Mouse (Mus musculus): ENCODE results near the gene Rbfox2.
"Not testable (repeated sequence)": the region's sequence is repeated elsewhere in the genome, so short reads cannot be mapped to it uniquely, and the experiment has no call there.

Gene Rbfox2

DNA sequence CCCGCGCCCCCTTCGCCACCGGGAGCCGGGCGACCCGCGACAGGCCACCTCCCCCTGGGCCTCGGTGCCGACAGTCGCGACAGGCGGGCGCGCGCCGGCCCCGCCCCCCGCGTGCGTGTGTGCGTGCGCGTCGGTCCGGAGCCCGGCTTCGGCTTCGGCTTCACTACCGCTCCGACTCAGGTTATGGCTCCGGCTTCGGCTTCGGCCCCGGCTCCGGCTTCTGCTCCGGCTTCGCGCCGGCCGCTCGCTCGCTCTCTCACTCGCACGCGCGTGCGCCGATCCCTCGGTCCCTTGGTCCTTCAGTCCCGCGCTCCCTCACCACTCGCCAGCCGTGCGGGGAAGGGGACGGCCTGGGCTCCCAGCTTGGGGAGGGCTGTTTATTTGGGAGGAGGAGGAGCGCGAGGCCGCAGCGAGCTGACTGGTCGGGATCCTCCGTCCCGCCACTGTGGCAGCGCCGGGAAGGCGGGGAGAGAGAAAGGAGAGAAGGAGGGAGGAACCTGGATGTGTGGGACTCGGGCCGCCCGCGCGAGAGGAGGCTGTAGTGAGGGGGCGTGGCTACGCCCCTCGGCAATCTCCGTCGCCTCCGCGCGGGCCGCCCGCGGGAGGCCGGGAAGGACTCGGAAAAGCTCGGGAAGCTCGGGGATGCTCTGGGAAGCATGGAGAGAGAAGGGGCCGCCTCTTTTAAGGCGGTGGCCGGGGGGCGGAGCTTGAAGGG, at the start of gene Rbfox2:
Gene Rbfox2, minus strand, starts transcription at position 458 of the 715 bp plus-strand sequence.
- DNase-seq, result peak; percentile 90

DNA sequence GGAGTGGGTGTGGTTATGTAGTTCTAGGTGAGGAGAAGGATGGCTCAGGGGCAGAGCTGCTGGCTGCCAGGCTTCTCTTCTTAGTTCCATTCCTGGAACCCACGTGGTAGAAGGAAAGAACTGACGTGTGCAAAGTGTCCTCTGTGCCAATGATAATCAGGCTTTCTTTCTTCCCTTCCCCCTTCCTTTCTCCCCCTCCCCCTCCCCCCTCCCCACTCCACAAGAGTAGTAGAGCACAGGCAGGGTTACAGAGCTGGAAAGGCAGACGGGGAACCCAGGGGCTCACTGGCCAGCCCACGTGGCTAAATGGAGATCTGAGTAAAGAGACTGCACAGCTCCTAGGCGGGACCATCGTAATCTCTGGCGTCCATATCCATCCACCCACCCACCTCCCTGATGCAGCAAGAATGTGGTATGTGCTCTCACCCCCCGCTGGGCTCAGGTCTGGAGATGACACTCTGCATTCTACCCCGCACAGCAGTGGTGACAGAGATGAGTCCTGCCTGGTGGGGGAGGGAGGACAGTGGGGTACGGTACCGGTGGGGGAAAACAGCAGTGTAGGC, 49.5 kb upstream of the Rbfox2 start:
- DNase-seq, result peak; percentile 79

DNA sequence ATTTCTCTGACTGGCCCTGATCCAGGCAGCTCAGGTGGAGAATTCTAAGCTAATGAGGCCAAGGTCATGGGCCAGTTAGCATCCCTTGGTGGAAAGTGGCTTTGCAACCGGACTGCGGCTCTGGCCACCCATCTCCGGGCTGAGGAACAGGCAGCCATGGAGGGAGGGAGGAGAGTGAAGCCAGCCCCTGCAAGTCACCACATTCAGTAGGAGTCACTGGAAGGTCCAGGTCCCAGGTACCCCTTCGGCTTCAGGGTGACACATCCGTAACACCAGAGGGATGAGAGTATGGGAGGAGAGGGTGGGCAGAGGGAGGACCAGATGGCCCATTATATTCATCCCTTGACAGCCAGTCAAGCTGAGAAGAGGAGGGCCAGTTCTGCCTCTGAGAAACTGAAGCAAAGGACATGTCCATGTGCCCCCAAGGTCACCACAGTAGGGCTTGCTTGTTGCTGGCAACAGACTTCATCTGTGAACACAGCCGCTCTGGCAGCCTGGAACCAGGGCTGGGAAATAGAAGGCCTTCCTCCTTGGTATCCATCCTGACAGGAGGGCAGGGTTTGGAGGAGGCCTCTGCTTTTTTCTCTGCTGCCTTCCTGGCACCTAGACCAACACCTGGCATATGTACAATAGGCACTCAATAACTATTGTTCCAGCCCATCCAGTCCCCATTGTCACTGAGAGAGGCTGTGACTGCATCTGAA, 48.2 kb upstream of the Rbfox2 start:
- DNase-seq, result no peak

DNA sequence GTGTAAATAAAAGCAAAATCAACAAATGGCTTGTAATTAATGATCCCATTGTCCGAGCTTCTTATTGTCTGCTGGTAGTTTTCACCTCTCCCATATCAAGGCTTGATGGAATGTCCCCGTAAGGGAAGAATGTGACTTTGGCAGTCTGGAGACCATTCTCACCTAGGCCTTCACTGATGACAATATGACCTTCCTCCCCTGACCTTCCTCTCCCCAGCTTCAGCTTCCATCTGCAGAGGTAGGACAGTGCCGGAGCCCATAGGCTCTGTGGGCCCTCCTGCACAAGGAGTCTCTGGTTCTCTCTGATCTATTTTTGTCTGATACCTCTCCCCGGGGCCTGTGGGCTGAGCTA, 47.7 kb upstream of the Rbfox2 start:
- DNase-seq, result no peak

DNA sequence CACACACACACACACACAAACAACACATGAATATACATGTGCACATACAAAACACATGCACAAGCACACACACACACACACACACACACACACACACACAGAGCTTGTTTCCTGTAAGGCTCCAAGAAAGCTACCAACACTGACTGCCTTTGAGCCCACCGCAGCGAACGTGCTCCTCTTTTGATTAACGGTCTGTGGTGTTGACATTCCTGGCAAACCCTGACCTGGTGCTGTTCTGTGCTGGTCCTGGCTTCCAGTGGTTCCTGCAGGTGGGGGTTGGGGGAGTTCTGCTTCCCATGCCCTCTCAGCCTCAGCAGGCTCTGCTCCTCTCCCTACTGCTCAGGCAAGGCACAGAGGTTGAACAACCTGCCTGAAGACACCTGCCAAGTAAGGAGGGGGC, 47.0 kb upstream of the Rbfox2 start:
- DNase-seq, result no peak

DNA sequence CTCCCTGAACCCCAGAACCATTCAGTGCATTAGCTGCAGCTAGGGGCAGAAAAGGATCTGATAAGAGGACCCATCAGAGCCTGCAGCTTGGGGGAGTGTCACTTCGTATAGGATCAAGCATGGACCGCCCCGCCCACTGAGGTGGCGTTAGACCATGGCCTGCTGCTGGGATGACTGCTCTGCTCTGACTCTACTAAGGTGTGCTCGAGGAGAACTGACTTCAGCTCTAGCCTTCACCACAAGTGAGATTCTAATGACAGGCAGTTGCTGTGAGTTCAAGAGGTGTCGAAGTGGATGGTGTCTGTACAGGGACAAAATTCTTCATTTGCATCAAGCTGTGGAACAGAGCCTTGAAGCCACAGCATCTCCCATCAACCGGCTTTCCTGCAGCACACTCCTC, 46.1 kb upstream of the Rbfox2 start:
- no peak for DNase-seq

DNA sequence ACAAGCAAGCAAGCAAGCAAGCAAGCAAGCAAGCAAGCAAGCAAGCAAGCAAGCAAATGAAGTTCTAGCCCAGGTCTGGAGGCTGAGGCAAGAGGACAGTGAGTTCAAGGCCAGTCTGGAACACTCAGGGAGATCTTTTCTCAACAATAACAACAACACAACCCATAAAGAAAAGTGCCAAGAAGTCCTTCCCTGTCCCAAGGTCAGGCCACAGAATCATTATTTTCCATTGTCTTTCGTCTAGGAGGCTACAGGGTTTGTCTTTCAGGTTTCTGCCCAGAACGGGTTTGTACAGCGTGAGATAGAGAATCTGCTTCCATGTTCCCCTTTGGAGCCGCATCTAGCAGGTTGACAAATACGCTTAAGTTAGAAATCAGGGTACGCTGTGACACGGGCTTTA, 43.3 kb upstream of the Rbfox2 start:
- no peak for DNase-seq

DNA sequence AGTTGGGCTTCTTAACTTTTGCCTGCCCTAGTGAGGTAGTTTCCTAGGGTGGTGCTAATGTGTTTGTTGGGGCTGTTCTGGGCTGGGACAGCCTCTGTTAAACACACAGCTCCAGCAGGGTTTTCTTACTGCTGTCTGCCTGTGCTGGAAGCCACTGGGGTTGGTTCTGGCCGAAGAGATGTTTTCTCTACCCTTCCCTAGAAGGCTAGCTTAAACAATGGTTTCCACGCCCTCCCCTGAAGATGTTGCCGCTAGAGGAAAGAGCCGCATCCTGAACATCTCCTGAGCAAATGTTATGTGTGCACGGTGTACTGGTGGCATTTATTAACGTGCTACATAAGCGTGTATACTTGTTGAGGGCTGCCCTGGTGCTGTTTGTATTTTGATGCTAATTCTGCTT, 41.3 kb upstream of the Rbfox2 start:
- no peak for DNase-seq

DNA sequence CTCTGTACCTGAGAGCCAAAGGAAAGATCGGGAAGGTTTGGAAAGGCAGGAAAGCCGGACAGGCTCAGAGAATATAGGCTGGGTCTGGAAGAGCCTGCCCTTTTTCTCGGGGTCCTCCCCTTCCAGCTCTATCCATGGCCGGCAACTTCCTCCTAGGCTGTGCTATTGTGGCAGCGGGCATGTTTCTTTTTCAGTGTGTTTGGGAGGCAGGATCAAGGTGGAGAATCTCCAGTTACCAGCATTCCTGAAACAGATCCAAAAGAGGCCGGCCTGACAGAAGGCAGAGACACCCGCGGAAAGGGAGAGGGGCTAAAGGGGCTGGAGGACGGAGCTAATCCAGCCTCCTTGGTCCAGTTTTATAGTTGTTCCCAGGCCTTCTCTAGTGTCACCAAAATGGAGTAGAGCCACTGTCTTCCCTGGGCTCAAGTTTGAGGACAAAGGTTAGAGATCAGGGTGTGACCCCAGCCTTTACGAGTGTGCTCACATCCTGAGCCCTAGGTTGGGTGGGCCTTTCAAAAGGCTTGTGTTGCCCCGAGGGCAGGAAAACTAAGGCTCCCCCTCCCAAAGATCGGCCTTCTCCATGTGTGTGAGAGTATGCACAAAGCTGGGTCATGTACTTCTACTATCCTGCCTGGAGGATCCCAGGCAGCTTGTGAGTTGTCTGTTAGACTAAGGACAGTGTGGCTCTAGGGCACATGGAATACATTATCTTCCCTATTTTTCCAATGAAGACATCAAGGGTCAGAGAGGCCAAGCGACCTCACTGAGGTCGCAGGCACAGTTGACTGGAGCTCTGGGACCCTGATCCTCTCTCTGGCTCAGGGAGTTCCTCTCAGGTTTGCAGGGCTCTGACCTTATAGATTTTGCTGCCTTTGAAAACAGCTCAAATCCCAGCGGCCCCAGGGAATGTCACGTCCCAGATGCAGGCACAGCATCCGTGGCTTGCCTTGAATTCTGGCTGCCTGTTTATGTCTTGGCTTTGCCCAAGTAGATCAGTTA, 37.6 kb upstream of the Rbfox2 start:
- DNase-seq, result no peak

DNA sequence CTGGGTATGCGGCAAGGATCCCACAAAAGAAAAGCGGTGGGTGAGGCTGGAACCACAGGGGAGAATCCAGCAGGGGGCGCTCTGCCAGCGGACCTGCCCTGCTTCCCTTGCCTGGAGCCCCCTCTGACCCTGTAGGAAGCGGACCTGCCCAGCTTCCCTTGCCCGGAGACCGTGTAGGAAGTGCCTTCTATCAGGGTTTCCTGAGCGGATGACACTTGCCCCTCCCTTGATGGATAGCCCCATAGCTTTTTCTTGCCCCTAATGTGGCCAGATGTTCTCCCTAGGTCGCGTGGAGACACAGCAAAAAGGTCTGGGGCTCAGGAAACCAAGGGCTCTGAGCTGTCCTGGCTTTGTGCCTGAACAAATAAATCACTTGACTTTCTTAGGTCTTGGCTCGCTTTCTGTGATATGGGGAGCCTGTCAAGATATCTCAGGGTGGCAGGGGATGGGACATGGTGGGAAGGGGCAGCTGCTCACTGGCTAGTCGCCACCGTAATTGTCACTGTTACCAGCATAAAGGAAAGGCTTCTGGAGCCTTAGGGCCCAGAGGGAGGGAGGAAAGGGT, 36.8 kb upstream of the Rbfox2 start:
- DNase-seq, result peak; percentile 60

DNA sequence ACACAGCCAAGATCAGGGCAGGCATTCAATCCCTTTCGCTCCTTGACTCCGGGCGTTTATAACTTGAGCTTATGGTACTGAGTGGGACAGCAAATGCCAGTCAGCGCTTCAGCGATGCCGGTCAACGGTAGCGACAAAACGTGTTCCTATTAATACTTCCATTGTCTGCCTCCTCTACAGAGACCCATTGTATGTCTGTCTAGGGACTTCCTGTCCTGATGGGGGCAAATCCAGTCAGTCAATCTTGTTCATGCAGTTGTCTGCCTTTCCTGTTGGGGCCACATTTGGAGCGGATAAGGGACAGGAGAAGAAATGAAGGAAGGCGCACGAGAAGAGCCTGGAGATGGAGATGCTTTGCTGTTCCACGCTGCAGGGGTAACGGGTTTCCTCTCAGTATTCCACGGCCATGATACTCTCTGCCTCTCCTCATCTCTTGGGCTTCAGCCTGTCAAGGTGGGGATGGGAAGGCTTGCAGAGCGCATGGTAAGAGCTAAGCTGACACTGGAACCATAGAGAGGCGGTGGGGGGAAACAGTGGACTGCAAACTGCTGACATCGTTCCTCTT, 36.2 kb upstream of the Rbfox2 start:
- DNase-seq, result no peak

DNA sequence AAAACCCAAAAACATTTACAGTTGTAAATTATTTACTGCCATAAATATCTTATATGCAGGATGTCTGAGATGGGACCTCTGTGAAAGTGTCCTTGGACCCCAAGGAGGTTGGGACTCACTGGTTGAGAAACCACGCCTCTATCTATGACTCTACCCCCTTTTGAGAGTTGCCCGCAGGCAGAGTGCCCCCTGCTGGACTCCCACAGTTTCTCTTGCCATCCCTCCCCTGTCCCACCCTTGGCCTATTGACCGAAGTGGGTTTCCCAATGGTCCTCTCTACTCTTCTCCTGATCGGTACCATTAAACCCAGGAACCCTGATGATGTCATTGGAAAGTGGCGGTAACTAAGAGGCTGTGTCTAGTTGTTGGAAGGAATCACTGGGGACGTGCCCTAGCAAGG, 35.2 kb upstream of the Rbfox2 start:
- DNase-seq, result no peak

DNA sequence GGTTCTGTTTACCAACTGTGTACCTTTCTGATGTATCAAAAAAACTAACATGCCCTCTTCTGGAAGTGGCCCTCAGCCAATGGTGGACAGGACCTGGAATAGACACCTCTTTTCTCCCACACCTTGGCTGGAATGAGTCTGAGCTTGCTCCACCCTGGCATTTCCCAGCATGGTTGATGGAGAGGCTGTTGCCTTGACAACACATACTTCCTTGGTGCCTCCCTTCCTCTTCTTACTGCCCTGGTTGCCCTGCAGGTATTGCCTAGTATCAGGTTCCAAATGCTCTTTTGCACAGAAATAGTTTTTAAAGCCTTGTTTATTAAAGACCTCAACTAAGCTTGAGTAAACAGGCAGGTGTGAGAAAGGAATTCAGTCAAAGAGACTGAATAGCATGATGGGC, 33.8 kb upstream of the Rbfox2 start:
- no peak for DNase-seq

DNA sequence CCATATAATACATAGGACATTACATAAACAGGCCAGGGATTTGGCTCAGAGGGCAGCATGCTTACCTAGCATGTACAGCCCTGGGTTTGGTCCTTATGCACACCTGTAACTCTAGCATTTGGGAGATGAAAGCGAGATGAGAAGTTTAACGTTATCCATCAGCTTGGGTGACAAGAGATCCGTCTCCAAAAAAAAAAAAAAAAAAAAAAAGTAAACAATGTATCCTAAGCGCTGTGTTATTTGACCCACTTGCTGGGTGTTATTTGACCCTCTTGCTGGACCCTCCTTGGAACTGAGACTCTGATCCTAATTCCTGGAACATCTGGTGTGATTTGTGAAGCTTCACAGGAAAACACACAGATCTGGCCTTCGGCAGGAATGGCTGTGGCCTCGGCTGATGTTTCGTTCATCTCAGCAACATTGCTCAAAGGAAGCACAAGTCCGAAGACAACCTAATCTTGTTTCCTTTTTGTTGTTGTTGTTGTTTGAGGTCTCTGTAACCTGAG, 32.2 kb upstream of the Rbfox2 start:
- no peak for DNase-seq

DNA sequence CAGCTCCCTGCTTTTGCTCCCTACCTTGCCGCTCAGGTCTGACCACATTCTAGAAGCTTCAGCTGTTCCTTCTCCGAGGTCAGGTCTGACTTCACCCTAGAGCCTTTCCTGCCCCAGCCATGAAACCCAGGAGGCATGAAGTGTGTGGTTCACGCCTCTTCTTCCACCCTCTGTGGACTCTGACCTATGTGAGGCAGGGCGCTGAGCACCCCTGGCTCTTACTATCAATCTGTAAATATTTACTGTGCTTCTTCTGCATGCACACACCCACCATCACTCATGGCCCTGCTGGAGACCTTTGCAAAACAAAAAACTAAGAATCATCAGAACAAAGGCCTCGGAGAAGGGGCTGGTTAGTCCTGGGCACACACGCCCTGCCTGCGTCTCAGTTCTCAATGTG, 31.6 kb upstream of the Rbfox2 start:
- no peak for DNase-seq

DNA sequence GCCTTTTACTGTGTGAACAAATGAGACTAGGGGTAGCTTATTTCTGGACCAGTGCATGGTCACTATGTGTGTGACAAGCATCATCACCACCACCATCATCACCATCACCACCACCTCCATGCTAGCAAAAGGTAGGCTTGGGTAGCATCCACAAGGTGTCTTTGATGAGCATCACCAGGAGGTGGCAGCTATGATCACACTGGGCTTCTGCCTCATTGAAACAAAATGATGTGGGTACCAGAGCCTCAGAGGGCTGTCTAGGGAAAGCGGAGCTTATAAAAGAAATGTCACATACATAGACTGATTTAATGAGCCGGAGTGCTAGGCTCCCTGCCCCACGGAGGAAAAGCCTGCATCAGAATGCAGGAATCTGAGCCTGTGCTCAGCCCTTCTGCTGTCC, 31.1 kb upstream of the Rbfox2 start:
- DNase-seq, result no peak

DNA sequence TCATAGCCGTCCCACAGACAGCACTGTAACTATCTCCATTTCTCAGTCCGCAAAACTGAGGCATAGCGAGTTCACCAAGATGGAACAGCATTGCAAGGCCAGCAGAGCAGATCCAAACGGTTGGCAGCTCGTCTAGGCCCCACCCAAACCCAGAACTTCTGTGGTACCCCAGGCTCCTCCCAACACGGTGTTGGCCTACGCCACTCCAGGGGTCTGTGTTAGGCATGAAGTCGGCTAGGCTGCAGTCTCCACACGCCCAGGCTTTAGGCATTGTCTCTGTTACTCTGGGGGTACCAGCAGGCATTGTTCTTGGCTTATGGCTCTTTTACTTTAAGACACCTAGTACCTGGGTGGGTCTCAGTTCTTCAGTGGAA, 30.2 kb upstream of the Rbfox2 start:
- DNase-seq, result no peak

DNA sequence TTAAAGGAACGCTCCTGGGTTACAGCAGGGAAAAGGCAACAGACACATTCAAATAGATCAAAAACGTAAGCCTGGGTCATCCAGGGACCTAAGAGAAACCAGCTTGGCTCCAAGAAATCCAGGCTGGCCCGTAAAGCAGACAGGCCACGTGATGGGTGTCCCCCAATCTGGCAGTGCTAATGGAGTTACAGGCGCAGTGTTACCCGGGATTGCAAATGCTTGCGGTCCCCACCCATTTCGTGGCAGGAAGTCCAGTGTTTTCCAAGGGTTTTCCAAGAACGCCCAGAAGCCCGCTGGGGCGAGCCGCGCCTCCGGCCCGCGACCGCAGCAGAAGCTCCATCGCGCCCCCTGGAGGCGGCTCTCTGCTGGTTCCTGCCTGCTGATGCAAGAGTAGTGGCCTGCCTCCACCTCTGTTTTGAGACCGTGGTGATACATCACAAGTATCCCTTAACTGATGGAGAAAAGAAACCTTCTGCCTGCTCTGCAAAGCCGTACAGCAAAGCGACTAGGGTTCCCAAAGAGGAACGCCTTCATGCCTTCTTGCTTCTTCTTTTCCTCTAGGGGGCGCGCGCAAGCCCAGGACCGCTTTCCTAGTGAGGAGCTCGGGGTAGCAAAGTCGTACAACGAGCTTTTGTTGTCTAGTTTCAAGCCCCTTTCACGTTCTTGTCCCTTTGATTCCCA, 29.6 kb upstream of the Rbfox2 start:
- peak; percentile 77 for DNase-seq

DNA sequence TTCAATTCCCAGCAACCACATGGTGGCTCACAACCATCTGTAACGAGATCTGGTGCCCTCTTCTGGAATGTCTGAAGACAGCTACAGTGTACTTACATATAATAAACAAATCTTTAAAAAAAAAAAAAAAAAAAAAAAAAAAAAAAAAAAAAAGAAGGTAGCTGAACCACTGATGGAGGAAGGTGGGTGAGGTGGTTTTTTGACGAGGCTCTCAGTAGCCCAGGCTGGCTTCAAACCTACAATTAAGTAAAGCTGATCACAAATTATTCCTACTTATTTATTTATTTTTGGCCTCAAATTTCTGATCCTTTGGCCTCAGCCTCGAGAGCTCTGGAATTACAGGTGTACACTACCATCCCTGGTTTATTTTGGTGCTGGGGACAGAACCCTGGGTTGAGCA, 28.4 kb upstream of the Rbfox2 start:
- not testable (repeated sequence) for DNase-seq

DNA sequence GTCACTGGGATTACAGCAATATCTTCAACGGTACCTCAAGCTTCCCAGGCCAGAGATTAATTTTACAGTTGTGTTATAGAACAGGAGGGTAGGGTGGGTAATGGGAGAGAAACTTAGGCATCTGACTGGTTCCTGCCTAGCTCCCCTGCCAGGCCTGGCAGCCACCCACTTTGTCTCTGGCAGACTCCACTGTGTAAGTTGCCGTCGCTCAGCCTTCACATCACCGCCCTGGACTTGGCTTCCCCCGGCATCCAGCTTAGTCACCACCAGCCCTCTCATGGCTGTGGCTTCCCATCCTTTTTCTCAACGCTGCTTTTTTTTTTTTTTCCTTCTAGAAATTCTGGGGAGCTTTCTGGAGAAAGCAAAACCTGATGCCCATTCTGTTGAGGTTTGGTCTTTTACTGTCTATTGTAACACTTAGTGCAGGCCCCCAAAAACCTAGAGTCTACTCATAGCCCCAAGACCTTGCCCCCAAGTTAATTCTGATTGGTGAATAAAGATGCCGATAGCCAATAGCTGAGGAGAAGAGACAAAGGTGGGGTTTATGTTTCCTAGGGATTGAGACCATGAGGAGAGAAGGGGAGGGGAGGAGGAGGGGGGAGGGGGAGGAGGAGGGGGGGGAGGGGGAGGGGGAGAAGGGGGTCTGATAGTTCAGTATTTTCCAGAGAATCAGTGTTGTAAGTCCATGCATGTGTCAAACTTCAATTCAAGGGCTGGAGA, 25.6 kb upstream of the Rbfox2 start:
- DNase-seq, result peak; percentile 90

DNA sequence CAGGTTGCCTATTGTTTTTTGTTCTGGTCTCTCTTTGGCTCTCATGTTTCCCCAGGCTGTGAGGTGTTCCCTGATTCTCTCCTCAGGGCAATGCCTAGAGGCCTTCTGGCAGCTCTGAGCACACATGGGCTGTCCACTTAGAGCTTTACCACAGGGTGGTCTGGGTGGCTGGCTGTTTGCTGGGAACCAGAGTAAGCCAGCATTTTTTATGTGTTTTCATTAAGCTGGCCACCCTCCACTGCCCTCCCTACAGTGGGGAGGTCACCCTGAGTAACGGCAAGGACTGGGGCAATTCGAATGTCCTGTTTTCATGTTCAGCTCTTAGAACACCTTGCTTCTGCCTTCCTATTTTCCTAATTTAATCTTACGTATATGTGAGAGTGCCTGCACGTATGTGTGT, 24.6 kb upstream of the Rbfox2 start:
- DNase-seq, result no peak

All from right cerebral cortex, adult 18-20 months (tissue).